Mouse (Mus musculus) heart, embryonic 13.5 days (tissue): ENCODE results near the gene Naa38. TPM values are rescaled to one million over a fixed set of nuclear protein-coding genes. Genes with fewer than 3 reads are reported as not detected.
"Not testable (repeated sequence)": the region's sequence is repeated elsewhere in the genome, so short reads cannot be mapped to it uniquely, and the experiment has no call there.

Experiments
- ATAC-seq: fragments of 200-750 bp; cut with Nextera tagmentation; 2 replicates; pipeline ENCODE4 v1.8.0; 2017; ENCODE audit warnings: moderate TSS enrichment; ENCODE audit not compliant: insufficient number of reproducible peaks, low FRiP score, low TSS enrichment; ENCODE audit errors: extremely low read depth
- H3K27ac ChIP-seq: fragments of 300-500 bp; sonication (generic); replicated peaks from 2 replicates; pipeline ENCODE4 v1.5.1; 2015; ENCODE audit warnings: moderate library complexity, mild to moderate bottlenecking, inconsistent platforms
- H3K27me3 ChIP-seq: fragments of 300-500 bp; sonication (generic); replicated peaks from 2 replicates; pipeline ENCODE4 v1.6.1; 2015; ENCODE audit warnings: mild to moderate bottlenecking, inconsistent platforms
- H3K36me3 ChIP-seq: fragments of 300-500 bp; sonication (generic); 2 replicates; pipeline ENCODE4 v1.6.1; 2015; ENCODE audit warnings: mild to moderate bottlenecking, inconsistent platforms
- H3K4me1 ChIP-seq: fragments of 300-500 bp; sonication (generic); 2 replicates; pipeline ENCODE4 v1.6.1; 2015; ENCODE audit warnings: inconsistent platforms
- H3K4me2 ChIP-seq: fragments of 300-500 bp; sonication (generic); 2 replicates; pipeline ENCODE4 v1.6.1; 2015; ENCODE audit warnings: inconsistent platforms, mild to moderate bottlenecking, moderate library complexity
- H3K4me3 ChIP-seq: fragments of 300-500 bp; sonication (generic); 2 replicates; pipeline ENCODE4 v1.5.1; 2015; ENCODE audit warnings: moderate library complexity, mild to moderate bottlenecking, inconsistent platforms
- H3K9ac ChIP-seq: fragments of 300-500 bp; sonication (generic); 2 replicates; pipeline ENCODE4 v1.6.1; 2015; ENCODE audit warnings: inconsistent platforms, mild to moderate bottlenecking, moderate library complexity
- H3K9me3 ChIP-seq: fragments of 300-500 bp; sonication (generic); 2 replicates; pipeline ENCODE4 v1.6.1; 2016; ENCODE audit warnings: inconsistent platforms
- WGBS: fragments of 180-500 bp; shearing (Covaris S2); methylation state at CpG from one replicate; pipeline ENCODE4 v1.1.7; 2015; ENCODE audit warnings: mixed read lengths; 5-methylcytosine and 5-hydroxymethylcytosine counted together
- polyA plus RNA-seq: library from polyadenylated mRNA; unstranded; fragments of >200 nt; fragmentation: Nextera tagmentation; extraction: Ambion mirVana; gene quantifications from 2 replicates; pipeline ENCODE4 v1.2.1, GENCODE M21; 2015

Gene Naa38
- polyA plus RNA-seq, 1 experiment from 2014 or later = 135 TPM

DNA sequence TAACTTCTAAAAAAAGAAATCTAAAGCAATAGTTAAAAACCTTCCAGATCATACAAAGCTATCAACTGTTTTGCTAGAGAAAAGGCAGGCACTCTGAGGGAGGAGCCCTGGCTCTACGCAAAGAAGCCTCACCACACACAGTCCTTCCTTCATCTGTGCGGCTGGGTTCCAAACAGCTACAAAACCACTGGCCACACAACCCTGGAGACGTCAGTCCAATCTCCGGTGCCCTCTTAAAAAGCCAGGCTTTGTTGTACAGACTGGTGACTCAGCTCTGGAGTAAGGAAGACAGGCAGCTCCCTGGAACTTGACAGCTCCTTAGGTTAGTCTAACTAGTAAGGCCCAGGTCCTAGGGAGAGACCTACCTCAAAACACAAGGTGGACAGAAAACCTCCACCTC, 19.6 kb upstream of the Naa38 start:
- Histone ChIP-seq H3K27me3 (no peaks in the 10 kb centered on the region), H3K4me1 (peaks cover 32% of the 10 kb centered on the region), H3K9ac (no peak overlapping the region), H3K9me3 (no peaks in the 10 kb centered on the region), H3K36me3 (peaks cover 28% of the 10 kb centered on the region), H3K27ac (no peak overlapping the region), H3K4me2 (no peak overlapping the region), H3K4me3 (no peak overlapping the region)
- no peak for ATAC-seq
- WGBS = 83% methylated on average over 4 of the region's 4 CpGs

DNA sequence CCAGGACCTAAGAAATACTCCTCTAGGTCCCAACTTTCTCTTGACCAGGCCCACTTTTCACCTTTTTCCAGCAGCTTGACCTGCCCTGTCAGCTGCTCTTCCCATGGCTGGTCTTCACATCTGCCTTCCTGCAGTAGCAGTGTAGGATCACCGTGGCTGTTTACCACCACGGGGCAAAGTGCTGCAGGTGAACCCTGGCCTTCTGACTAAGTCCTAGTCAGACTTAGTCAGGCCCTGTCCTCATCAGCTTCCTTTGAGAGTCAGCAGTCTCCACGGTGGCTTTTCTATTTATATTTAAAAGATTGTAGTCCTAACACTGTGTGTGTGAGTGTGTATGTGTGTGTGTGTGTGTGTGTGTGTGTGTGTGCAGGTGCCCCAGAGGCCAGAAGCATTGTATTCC, 17.5 kb upstream of the Naa38 start:
- no peaks in the 10 kb centered on the region for H3K27me3 ChIP-seq
- no peak overlapping the region for H3K4me3 ChIP-seq
- H3K9ac ChIP-seq = no peak overlapping the region
- peaks cover 23% of the 10 kb centered on the region for H3K4me1 ChIP-seq
- peaks cover 26% of the 10 kb centered on the region for H3K36me3 ChIP-seq
- no peak overlapping the region for H3K4me2 ChIP-seq
- ATAC-seq = no peak
- H3K9me3 ChIP-seq = no peaks in the 10 kb centered on the region
- WGBS = 67% methylated on average over 3 of the region's 3 CpGs
- H3K27ac ChIP-seq = no peak overlapping the region

DNA sequence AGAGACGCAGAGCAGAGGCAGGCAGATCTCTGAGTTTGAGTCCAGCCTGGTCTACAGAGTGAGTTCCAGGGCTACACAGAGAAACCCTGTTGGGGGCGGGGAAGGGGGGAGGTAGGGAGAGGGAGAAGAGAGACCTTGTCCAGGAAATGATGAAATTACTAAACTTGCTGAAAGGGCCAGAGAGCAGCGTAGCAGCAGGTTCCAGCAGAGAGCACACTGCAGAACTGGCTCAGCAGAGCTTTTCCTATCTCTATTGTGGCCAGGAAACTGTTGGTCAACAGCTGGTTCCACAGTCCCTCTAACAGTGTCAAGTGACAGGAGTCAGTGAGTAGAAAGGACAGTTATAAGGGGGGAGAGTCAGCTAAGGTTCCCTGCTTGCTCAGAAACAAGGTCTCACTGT, 15.7 kb upstream of the Naa38 start:
- Histone ChIP-seq H3K4me3 (no peak overlapping the region), H3K27me3 (no peaks in the 10 kb centered on the region), H3K9me3 (no peaks in the 10 kb centered on the region), H3K9ac (no peak overlapping the region), H3K4me1 (peaks cover 18% of the 10 kb centered on the region), H3K36me3 (peaks cover 10% of the 10 kb centered on the region), H3K4me2 (no peak overlapping the region), H3K27ac (no peak overlapping the region)
- no peak for ATAC-seq
- 78% methylated on average over 3 of the region's 3 CpGs for WGBS

DNA sequence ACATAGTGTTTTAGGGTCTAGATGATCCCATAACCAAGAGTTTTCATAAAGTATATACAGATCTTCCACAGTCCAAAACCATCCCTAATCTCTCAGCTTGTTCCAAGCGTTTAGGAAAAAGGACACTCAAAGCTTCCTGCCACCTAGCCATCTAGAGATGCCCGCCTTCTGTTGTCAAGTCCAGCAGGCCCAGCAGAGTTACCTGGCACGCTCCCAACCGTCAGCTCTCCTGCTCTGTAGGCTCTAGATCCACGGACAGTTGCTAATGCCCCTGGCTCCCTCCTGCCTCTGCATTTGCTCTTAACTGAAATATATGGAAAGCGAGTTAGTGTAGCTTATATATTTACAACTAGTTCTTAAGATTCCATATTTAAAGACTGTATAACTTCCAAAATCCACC, 13.9 kb upstream of the Naa38 start:
- no peak overlapping the region for H3K27ac ChIP-seq
- WGBS = 62% methylated on average over 6 of the region's 6 CpGs
- no peak for ATAC-seq
- no peak overlapping the region for H3K9ac ChIP-seq
- peaks cover 18% of the 10 kb centered on the region for H3K4me1 ChIP-seq
- H3K36me3 ChIP-seq = peaks cover 5% of the 10 kb centered on the region; the same call in 1 of the 2 replicates
- no peak overlapping the region for H3K4me3 ChIP-seq
- no peaks in the 10 kb centered on the region for H3K27me3 ChIP-seq
- H3K4me2 ChIP-seq = no peak overlapping the region
- H3K9me3 ChIP-seq = no peaks in the 10 kb centered on the region

DNA sequence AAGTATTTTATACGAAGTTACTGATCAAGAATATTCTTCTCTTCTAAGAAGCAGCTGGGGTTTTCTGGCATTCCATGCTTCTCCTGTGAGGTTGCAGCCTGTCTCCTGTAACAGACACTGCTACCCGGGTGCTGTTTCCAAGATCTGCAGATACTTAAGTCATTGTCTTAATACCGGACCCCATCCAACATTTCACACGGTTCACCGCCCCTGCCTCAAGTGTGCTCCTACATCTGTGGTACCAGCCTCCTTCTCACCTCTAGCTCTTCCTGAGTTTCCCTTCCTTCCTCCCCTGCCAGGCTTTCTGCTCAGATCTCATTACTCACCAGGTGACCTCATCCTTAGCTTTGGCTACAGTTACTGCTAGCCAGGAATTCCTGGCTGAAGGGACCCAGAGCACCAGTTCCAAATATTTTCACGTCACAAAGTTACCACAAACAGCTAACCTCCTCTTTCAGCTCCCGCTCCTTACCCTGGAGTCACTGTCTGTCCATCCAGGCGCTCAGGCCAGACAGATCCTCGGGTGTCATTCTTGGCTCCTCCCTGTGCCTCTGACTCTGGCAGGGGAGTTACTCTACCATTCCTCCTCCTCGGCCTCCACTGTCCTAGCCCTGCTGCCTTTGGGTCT, 12.7 kb upstream of the Naa38 start:
- Histone ChIP-seq H3K27me3 (no peaks in the 10 kb centered on the region), H3K9me3 (no peaks in the 10 kb centered on the region), H3K4me2 (no peak overlapping the region), H3K4me3 (no peak overlapping the region), H3K27ac (no peak overlapping the region), H3K4me1 (peaks cover 18% of the 10 kb centered on the region), H3K36me3 (peaks cover 3% of the 10 kb centered on the region; the same call in 1 of the 2 replicates), H3K9ac (peak overlapping the region; percentile 44; the same call in 1 of the 2 replicates)
- ATAC-seq = no peak
- 55% methylated on average over 10 of the region's 10 CpGs for WGBS

DNA sequence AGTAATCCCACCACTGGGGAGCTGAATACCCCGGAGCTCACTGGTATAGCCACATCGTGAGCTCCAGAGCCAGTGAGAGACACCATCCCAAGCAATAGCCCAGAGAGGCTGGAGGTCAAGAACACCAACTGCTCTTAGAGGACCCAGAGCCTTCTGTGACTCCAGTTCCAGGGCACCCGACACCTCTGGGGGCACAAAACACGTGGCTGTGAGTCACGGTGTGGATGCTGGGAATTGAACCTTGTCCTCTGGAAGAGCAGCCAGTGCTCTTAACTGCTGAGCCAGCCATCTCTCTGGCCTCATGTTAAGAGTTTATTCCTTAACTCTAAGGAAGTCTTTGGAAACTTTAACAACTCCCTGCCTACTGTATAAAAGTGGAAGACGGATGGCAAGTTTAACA, 10.3 kb upstream of the Naa38 start:
- H3K27ac ChIP-seq = no peak overlapping the region
- no peaks in the 10 kb centered on the region for H3K9me3 ChIP-seq
- WGBS = 69% methylated on average over 6 of the region's 6 CpGs
- H3K36me3 ChIP-seq = 0 out of 2 replicates have a peak, but pooled peaks cover 2% of the 10 kb centered on the region
- peaks cover 16% of the 10 kb centered on the region for H3K4me1 ChIP-seq
- H3K27me3 ChIP-seq = no peaks in the 10 kb centered on the region
- no peak overlapping the region for H3K4me3 ChIP-seq
- H3K9ac ChIP-seq = no peak overlapping the region
- no peak overlapping the region for H3K4me2 ChIP-seq
- no peak for ATAC-seq

DNA sequence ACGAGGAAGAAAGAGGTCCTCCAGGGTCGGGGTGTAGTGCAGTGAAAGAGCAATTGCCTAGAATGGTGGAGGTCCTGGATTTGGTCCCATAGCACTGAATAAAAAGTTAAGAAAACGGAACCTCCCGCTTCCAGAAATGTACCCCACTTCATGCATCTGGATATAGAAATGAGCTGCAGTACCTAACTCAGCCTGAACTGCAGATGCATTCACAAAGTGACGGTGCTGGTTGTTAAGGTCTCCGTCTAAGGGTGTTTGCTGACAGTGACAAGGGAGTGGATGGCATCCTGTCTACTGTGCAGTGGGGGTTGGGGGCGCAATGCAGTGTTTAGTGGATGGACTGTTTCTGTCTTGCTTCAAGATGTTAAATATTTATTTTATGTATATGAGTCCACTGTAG, 8.5 kb upstream of the Naa38 start:
- Histone ChIP-seq H3K27ac (no peak overlapping the region), H3K9me3 (no peaks in the 10 kb centered on the region), H3K27me3 (no peaks in the 10 kb centered on the region), H3K4me2 (no peak overlapping the region), H3K36me3 (peaks cover 6% of the 10 kb centered on the region; the same call in 1 of the 2 replicates), H3K4me1 (peaks cover 13% of the 10 kb centered on the region), H3K9ac (no peak overlapping the region), H3K4me3 (no peak overlapping the region)
- 74% methylated on average over 7 of the region's 7 CpGs for WGBS
- ATAC-seq = no peak

DNA sequence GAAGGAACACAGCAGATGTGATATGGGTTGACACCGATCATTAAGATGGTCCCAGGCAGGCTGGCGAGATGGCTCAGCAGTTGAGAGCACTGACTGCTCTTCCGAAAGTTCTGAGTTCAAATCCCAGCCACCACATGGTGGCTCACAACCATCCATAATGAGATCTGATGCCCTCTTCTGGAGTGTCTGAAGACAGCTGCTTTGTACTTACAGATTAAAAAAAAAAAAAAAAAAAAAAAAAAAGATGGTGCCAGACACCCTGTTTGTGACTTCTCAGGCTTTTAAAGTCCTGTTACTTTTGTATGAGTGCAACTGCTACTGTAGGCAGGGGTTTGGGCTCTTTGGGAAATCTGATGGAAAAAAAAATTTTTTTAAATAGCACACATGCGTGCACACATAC, 6.6 kb upstream of the Naa38 start:
- Histone ChIP-seq H3K27me3 (no peaks in the 10 kb centered on the region), H3K4me3 (no peak overlapping the region), H3K36me3 (peaks cover 11% of the 10 kb centered on the region; the same call in 1 of the 2 replicates), H3K9ac (no peak overlapping the region), H3K27ac (no peak overlapping the region), H3K4me1 (peaks cover 4% of the 10 kb centered on the region; the same call in 1 of the 2 replicates), H3K9me3 (no peaks in the 10 kb centered on the region), H3K4me2 (no peak overlapping the region)
- WGBS = 92% methylated on average over 4 of the region's 4 CpGs
- no peak for ATAC-seq

DNA sequence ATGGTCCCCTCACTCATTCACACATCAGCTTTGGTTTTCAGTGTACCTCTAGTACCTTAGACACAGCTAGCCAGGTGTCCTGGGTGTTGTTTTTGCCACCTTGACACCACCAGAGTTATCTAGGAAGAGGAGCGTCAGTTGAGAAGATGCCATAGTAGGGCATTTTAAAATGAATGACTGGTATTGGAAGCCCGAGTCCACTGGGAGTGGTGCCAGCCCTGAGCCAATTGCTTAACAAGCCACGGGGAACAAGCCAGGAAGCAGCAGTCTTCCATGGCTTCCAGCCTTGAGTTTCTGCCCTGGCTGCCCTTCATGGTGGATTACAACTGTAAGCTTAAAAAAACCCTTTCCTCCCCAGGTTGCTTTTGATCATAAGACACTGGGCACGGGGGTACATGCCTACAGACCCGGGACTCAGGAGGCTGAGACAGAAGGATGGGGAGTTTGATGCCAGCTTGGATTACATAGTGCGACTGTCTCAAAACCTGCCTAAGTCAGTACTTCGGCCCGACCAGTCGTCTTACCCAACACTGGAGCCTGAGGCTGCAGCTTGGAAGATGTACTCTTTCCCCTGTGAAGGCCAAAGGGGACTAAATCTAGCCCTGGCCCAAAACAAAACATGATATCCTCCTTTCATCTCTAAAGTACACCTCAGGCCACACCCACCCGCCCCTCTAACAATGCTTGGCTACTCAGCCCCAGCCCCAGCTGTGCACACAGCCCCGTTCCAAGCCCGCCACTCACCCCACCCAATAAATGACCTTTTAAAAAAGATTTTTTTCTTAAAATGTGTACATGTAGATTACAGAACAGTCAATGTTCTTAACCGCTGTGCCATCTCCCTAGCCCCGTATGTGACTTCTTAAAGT, 5.5 kb upstream of the Naa38 start:
- no peak for ATAC-seq

DNA sequence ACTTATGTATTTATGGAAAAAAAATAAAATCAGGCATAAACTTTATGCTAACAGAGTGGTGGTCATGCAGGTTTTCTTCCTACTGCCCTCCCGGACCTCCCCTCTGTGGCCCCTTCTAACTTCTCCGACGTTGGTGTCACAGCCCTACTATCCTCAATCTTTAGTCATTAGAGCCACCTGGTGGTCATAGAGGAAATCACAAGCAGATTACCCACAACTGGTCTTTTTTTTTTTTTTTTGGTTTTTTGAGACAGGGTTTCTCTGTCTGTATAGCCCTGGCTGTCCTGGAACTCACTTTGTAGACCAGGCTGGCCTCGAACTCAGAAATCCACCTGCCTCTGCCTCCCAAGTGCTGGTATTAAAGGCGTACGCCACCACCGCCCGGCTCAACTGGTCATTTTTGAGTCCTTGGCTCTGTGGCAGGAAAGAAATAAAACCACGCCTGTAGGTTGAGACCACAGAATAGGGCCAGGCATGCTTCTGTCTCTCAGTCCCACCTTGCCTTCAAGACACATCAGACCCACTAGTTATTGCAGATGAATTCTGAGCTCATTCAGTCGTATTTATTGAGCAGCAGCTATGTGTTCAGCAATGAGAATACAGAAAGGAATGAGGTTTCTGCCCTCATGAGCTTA, 4.8 kb upstream of the Naa38 start:
- Histone ChIP-seq H3K9ac (no peak overlapping the region), H3K9me3 (no peaks in the 10 kb centered on the region), H3K4me2 (peak overlapping the region; percentile 4; the same call in 1 of the 2 replicates), H3K27ac (no peak overlapping the region), H3K4me1 (peaks cover 8% of the 10 kb centered on the region), H3K36me3 (peaks cover 11% of the 10 kb centered on the region; the same call in 1 of the 2 replicates), H3K4me3 (no peak overlapping the region), H3K27me3 (no peaks in the 10 kb centered on the region)
- ATAC-seq = no peak
- 48% methylated on average over 10 of the region's 10 CpGs for WGBS

More for the DNA sequence above, 5.5 kb upstream of the Naa38 start:
- H3K4me2 ChIP-seq = peak overlapping the region; percentile 4; the same call in 1 of the 2 replicates
- no peak overlapping the region for H3K27ac ChIP-seq
- H3K4me3 ChIP-seq = no peak overlapping the region
- peaks cover 11% of the 10 kb centered on the region; the same call in 1 of the 2 replicates for H3K36me3 ChIP-seq
- H3K4me1 ChIP-seq = peaks cover 8% of the 10 kb centered on the region
- 0 out of 2 replicates have a peak overlapping the region, but pooled peaks have one; percentile 30 for H3K9ac ChIP-seq
- H3K27me3 ChIP-seq = no peaks in the 10 kb centered on the region
- 68% methylated on average over 14 of the region's 14 CpGs for WGBS
- no peaks in the 10 kb centered on the region for H3K9me3 ChIP-seq

DNA sequence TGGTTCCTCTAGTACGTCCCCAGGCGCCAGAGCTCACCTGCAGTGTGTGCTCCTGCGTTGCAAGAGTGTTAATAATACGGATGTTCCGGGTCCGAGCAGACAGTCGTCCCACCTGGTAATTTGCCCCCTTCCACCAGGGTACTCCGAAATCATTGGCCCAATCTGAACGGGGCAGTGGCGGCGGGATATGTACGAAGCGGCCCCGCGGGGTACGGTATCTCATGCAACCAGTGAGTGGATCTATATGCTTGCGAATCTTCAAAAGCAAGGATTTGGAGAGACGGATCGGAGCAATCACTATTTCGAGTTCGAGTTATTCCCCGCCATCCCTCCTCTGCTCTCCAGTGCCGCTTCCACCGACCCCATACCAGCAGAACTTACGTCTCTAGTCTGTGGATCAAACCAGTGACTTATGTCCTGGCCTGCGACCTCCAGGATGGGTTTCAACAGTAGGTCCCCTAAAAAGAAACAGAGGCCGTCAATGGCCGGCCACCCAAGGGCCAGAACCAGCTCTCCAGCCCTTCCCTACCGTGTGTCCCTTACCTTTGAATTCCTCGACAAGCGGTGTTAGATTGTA, 608 bp upstream of the Naa38 start:
- ATAC-seq = not testable (repeated sequence)
- 1% methylated on average over 31 of the region's 31 CpGs for WGBS

More for the DNA sequence above, 608 bp upstream of the Naa38 start:
- not testable (repeated sequence) for H3K9me3 ChIP-seq, H3K27me3 ChIP-seq
- H3K4me1 ChIP-seq = peaks cover 43% of the 10 kb centered on the region
- H3K4me3 ChIP-seq = peak overlapping the region; percentile 78
- H3K36me3 ChIP-seq = peaks cover 16% of the 10 kb centered on the region
- peak overlapping the region; percentile 98 for H3K27ac ChIP-seq
- peak overlapping the region; percentile 95 for H3K9ac ChIP-seq
- H3K4me2 ChIP-seq = peak overlapping the region; percentile 91
